Mouse (Mus musculus) regulatory T cell (primary cell): Measurements from ENCODE around the gene Rasgef1b.

Experiments
- in situ Hi-C: fragments of 300-600 bp; cut with MboI, MseI; formaldehyde crosslinking; loops from one replicate; pipeline ENCODE4 v1.15.1; 2025; ENCODE audit warnings: high pct_unique_total_duplicates

The Rasgef1b gene

DNA sequence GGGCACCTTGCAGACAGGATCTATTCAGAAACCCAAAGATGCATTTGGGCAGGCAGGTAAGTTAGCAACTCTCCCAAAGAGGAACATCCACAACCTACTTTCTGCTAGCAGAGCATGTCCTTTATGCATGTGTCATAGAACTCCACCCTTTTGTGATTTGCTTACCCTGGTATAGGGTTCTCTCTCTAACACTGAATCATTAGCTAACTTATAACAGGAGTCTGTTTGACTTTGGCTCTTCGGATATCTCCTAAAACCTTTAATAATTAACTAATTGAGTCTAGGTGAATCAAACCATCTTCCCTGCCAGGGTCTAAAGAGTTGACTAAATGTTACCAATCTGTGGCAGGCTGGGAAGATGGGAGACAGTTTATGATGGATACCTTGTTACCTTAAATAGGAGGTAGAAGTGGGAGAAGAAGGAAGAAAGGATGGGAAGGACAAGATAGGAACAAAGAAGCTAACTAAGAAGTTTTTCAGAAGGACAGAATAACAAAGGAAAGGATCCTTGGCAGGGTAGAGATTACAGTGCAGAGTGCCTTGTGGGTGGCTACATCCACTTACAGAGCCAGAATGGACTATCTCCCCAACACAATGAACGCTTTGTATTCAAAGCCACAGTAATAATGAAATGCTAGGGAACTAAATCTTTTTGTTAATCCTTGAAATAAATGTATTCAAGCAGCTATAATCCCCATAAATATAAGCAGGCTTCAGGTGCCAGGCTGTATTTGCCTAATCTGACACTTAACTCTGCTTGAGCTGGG, 186.7 kb downstream of the Rasgef1b start:
- in situ Hi-C loops: no loop called here

DNA sequence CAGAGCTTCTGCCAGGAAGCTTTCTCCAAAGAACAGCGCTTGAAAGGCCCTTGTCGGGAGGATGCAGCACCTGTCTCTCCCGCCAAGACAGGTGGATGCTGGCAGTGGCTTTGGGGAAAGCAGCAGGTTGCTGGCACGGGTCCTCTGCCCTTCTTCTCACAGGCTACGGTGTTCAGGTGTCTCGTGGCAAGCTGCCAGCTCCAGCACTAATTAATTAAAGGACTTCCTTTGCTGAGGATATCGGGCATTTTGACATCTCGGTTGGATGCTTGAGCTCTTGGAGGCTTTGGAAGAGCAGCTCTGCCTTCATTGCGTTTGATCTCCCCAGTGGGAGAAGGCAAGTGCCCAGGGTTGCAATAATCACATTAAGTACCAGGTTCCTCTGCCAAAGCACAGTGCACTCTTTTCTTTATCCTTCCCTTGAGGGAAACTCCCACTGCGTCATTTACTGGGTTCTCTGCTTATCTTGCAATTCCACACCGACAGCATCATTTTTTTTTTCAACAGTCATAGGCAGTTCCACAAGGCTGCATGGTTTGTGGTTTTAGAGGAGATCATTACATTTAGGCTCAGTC, 187.5 kb downstream of the Rasgef1b start:
- in situ Hi-C loops: no loop called here

DNA sequence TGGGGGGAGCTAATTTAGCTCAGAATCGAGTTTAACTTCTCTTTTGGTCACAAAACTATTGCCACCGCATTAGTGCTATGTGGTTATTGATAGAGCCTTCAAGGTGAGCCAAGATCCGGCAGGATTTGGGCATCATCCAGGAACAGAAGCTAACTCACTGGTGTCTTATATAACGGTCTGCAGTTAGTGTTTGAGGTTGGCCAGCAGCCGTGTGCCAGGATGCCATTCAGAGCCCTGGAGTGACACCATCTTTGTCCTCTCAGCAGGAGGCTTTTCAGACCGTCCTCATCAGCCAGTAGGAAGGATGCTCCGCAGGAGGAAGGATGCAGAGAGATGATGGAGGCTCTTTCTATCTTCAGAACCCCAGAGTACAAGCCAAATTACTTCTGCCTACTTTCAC, 195.4 kb downstream of the Rasgef1b start:
- in situ Hi-C loops: no loop called here

DNA sequence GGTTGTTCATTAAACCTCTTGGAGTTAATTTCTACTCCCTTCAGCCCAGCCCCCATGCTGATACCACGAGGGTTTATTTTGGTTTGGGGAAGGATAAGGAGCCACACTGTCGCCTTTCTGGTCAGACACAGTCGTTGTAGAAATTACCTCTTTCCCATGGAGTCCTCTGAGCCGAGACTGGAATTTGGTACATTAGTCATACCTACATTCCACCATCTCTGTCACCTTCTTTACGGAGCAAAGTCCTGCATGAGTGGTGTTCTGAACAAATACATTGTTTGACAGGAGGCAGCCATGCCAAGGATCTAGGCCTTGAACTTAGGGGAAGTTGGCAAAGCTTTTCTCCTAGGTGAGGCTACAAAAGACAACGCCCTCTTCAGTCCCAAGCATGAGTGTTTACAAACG, 202.1 kb downstream of the Rasgef1b start:
- in situ Hi-C loops: no loop called here

DNA sequence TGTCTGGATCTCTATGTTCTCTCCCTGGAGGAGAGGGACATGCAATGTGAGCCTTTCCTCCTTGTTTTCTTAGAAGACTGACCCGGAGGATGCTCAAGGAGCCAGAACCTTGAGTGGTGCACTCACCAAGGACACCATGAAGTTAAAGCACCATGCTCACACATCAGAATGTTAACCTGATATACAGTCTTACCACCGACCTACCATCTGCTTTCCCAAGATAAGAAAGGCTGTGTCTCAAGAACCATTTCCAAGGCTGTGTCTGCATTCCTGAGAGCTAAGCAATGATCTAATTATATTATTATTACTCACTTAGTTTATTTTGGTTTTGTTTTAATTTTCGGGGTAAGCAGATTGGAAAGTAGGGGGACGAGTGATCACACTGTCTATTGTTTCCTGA, 203.2 kb downstream of the Rasgef1b start:
- in situ Hi-C loops: no loop called here

DNA sequence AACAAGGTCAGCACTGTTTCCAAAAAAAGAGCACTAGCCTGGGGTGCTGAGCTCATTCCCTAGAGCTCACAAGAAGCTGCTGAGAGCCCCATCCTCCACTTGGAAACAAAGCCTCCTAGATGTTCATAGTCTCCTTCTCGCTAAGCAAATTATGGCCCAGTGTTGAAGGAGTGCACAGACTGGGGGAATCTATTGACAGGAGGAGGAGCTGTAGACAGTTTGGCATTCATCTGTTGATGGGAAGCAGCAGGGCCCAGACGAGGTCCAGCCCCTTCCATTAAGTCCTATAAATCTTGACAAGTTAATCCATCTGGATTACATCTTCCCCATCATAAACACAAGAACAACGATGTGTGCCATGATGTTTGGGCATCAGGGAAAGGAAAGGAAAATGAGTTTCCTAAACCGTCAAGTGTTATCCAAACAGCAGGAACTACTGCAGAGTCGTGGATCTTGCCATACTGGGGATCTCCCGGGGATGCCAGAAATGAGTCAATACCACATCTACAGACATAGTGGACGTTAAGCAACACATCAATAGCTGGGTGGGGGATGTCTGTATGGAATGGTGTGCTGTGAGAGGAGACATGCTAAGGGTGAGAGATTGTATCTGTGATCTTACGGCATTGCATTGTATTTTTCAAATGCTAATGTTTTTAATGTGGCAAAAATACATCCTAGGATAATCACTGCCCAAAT, 206.1 kb downstream of the Rasgef1b start:
- in situ Hi-C loops: no loop called here

DNA sequence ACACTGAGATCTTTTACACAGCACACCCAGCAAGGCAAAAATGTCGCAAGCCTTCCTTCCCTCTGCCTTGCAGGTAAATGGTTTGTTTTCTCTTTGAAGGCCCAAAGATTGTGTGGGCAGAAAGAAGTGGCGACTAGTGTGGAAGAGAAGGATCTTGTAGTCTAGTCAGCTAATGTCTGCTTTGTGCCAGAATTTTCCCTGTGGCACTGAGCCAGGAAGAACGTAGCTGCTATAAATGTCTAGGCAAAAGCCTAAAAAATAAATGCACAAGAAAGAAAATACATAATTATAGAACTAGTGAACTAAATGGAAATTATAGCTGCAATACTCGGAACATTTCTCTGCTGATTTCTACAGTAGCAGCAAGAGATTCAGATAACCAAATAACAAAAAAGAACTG, 207.5 kb downstream of the Rasgef1b start:
- in situ Hi-C loops: no loop called here

DNA sequence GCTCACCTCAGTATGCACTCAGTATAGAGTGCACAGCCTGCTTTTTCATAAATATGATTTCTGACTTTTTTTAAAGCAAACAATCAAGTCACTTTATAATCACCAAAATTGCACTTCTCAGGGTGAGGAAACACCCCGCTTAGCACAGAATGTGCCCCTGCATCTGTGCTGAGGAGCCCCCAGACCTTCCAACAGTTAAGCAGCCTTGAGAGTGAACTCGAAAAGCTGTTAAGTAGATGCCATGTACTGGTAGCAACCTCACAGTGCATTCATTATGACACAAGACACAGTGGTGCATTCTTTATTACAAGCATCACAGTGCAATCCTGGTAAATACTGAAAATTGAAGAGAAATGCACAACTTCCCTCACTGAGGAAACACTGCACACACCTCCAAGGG, 209.3 kb downstream of the Rasgef1b start:
- in situ Hi-C loops: no loop called here

DNA sequence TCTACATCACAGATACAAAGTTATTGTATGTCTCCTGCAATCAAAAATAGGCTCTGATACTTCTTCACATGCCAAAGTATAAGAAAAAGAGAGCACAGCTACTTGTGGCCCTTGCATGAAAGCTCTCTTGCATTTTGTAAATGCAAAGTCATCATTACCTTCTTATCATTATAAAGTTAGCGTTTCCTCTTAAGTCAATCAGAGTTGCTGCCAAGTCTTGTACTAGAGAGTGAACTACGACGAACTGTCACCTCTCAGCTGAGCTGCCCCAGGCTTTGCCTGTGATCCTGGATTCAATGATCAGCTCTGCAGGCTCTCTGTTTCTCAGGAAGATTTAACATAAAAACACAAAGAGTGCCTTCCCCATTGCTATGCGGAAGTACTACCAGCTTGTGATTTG, 209.8 kb downstream of the Rasgef1b start:
- in situ Hi-C loops: no loop called here

DNA sequence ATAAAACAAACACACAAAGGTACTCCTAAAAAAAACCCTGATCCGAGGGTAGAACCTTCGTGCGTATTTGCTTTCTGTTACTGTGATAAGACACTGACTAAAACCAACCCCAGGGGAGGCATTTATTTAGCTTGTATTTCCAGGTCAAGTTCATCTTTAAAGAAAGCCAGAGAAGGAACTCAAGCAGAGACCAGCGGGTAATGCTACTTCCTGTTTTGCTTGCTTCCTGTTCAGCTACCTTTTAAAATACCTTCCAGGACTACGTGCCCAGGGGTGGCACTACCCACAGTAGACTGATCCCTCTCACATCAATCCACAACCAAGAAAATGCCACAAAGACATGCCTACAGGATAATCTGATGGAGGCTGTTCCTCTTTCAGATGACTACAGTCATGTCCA, 212.7 kb downstream of the Rasgef1b start:
- in situ Hi-C loops: no loop called here

DNA sequence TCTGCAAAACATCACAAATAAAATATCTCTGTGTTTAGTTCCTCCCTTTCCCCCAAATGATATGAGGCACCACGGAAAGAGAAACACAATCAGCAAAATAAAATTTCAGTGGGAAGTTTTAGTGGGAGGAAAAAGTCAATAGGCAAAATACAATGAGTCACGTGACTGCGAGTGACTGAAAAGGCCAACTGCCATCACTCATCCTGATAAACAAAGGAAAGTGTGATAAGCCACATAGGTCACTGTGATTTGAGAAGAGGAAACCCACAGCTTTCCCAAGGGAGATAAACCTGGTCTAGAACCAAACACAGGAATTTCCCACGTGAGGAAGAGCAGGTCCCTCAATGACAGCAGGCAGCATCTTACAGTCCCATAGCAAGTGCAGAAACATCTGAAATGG, 213.1 kb downstream of the Rasgef1b start:
- in situ Hi-C loops: no loop called here

DNA sequence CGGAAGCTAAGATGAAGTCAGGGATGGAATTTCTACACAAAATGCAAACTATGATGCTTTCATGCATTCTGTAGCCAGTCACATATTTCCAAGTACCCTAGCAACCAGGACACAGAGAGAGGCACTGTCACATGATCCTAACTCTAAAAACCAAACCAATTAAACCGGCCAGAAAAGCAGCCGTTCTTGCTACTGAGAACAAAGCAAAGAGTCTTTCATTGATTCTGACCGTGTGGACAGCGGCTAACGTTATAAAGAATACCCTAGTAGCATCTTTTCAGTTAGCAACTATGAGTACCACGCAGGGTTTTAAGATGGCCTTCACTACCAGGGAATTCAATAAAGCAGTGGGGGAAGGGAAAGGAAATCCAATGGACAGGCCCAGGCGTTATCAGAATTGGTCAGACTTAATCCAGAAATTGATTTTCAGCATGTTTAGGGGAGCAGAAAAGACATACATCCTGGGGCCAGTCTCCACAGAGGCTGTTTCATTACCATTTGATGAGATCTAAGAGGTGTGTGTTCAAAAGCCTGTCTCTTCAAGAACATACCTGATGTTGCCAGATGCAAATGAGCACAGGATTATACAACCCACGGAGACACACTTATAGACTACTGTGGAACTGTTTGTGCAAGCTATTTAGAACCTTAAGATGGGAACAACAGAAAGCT, 215.5 kb downstream of the Rasgef1b start:
- in situ Hi-C loops: no loop called here

DNA sequence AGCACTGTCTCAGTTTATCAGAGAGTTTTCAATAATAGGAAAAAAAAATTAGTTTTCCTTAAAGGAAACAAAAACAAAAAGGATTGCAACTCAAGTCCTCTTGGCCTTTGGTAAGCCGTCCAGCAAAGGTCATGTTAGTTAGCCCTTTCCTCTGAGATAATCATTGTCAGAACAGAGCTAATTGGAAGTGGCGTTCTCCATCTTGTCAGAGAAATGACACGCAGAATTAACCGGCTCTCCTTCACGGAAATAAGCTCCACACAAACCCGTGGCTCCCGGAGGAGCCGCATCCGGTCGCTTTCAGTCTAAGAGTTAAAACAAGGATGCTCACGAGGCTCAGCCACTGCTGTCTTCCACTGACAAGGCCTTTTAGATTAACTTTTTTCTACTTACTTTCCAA, 217.8 kb downstream of the Rasgef1b start:
- in situ Hi-C loops: no loop called here

DNA sequence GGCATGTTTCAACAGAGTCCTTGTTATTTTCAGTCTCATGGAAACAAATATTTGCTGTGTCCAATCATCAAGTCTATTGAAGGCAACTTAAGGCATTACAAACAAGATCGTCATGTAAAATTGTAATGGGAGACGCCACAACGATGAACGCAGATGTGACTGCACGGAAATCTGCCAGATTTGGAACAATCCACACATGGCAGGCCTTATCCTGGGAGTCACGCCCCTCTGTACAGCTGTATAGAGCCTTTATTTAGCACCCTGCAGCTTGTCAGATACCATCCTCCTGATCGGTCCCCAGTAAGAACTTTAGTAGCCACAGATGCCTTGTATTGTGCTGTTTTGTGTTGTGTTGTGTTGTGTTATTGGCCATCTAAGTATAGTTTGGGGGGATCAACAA, 222.8 kb downstream of the Rasgef1b start:
- in situ Hi-C loops: no loop called here

DNA sequence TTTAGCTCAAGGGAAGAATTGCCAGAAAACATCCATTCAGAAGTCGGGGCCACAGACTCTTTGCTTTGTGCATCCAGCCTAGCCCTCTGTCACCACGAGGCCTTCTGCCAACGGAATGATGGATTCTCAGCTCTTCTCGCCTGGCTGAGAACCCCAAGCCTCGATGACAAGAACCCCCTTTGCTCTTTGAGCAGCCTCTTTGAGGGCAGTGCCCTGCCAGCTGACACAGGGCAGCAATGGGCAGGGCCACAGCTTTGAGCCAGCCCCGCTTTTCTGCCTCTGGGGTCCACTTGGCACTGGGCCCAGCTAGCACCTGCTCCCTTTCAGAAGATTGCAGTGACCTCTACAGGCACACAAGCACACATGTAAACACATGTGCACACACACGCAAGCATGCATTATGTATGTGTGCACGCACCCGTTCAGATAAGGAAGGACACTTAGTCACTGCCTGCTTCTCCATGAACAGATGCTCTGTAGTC, 224.5 kb downstream of the Rasgef1b start:
- in situ Hi-C loops: no loop called here

DNA sequence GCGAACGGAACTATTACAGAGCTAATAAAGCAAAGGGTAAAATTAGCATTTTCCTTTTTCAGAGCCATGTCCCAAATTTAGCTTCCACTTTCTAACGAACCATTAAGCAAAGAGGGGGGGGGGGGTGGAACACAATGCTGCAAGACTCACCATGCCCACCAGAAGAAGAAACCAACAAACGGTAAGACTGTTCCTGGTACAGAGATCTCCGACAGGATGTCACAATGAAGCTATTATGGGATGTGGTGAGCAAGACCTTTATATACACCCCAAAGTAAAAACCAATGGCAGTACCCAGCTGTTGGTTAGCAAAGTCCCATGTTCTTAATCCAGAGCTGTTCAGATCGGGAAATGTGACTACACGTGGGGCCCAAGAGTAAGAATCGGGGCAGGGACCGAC, 226.2 kb downstream of the Rasgef1b start:
- in situ Hi-C loops: no loop called here

DNA sequence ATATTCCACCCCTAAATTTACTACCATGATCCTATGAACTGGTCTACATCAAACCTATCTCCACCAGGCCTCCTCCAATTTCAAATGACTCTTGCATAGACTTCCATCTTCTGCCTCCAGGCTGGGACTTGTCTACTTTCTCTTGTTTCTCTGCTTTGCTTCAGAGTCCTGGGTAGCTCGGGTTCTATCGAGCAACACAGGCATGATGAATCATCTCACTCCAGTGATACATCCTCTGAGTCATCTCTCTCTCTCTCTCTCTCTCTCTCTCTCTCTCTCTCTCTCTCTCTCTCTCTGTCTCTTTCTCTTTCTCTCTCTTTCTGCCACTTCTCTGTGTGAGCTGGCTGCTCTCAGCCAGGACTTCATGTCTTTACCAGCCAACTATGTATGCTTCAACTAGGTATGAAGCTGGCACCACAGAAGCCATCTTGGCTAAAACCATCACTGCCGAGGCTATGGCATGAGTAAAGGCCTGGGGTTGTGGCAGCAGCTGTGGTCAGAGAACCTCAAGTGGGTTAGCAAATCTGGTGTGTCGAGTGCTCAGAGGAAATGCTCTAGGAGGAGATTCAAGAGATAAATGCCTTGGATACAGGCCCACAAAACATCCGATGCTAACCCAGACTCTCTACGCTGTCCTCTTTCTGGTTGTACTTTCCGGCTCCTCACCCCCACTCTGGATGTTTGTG, 229.3 kb downstream of the Rasgef1b start:
- in situ Hi-C loops: no loop called here

DNA sequence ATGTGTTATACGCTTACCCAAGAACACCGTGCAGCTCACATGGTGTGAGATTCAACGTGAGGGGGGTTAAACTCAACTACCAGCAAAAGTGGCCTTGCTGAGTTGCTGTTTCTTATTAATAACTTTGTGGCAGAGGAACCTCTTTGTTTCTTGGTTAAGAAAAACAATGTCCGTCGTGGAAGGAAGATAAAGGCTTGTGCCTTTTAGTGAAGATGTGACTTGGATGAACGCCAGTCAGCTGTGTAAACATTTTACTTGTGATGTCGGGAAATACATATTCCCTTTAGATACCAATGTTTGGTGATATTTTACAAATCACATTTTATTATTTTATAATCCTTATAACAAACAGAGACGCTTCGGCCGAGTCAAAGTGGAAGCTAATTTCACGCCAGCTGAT, 231.0 kb downstream of the Rasgef1b start:
- in situ Hi-C loops: no loop called here

DNA sequence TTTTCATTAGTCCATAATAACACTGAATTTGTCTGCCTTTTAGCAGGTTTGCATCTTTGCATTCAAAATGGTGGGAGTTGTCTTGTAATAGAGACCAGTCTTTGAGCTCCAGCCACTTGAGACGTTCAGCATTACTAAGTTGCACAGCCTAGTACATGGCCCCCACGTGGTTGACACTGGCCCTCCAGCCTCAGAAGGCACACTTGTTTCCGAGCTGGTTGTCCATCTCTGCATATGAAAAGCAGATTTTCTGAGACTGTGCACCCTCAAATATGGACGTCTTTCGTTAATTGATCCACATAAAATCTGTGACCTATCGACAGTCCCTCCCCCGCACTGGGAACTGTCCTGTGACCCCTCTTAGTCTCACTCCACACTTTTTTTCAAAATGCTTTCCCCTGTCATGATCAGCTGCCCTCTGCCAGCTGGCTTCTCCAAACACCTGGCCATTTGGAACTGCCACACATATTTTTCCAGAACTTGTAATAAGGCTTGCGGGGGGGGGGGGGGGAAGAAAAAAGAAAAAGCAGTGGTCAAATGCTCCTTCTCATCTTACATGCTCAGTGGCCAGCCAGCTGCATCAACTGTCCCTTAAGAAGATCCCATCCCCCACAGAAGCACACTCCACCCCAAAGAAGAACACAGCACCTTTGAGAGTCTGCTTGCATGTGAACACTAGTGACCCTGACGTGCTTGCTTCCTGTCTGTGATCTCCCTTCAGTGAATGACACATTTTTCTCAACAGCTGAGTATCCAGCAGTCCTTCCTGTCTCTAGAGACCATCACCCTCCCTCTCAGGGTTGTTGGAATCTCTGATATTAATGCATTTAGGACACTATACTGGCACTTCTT, 231.7 kb downstream of the Rasgef1b start:
- in situ Hi-C loops: no loop called here

DNA sequence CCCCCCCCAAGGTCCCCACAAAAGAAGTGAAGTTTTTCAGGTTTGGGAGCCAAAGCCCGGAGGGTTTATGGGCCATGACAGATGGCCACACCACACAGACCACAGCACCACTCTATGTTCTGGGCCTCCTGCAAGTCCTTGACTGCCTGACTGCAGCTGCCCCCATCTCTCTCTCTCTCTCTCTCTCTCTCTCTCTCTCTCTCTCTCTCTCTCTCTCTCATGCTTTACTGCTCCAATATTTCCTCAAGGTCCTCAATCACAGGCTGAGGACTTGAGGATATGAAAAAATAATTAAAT, 232.8 kb downstream of the Rasgef1b start:
- in situ Hi-C loops: no loop called here
